Mouse (Mus musculus) liver, embryonic 13.5 days (tissue): Measurements from ENCODE around the gene Fndc11. TPM values are rescaled to one million over a fixed set of nuclear protein-coding genes. Genes with fewer than 3 reads are reported as not detected.

Source experiments
- polyA plus RNA-seq: library from polyadenylated mRNA; unstranded; fragments of >200 nt; fragmentation: Nextera tagmentation; extraction: Ambion mirVana; gene quantifications from 2 replicates; pipeline ENCODE4 v1.2.1, GENCODE M21; 2015

Fndc11 gene
- polyA plus RNA-seq, 1 experiment from 2014 or later: not detected

Other genes with a start within 250 kb of the Fndc11 start
- gene Col20a1, start 233.5 kb upstream of the Fndc11 start, polyA plus RNA-seq: 0.06 and 0.13 TPM in 2 replicates
- 0.46 and 0.56 TPM in 2 replicates for gene Chrna4, start 176.5 kb upstream of the Fndc11 start, polyA plus RNA-seq
- 0.16 and 0.20 TPM in 2 replicates for gene Kcnq2, start 84.7 kb upstream of the Fndc11 start, polyA plus RNA-seq
- not detected in 2 replicates for gene Eef1a2, start 63.0 kb upstream of the Fndc11 start, polyA plus RNA-seq
- 92.8 and 101 TPM in 2 replicates for gene Ppdpf, start 32.8 kb upstream of the Fndc11 start, polyA plus RNA-seq
- gene Ptk6, start 17.2 kb upstream of the Fndc11 start, polyA plus RNA-seq: 0.02 and 0.03 TPM in 2 replicates
- gene Srms, start 6.8 kb upstream of the Fndc11 start, polyA plus RNA-seq: 0.08 and 0.12 TPM in 2 replicates
- 1.3 and 1.5 TPM in 2 replicates for gene Helz2, start 22.0 kb downstream of the Fndc11 start, polyA plus RNA-seq
- gene Gmeb2, start 68.0 kb downstream of the Fndc11 start, polyA plus RNA-seq: 8.1 and 9.3 TPM in 2 replicates
- gene Stmn3, start 94.5 kb downstream of the Fndc11 start, polyA plus RNA-seq: 0.60 and 0.91 TPM in 2 replicates
- gene Rtel1, start 99.7 kb downstream of the Fndc11 start, polyA plus RNA-seq: 24.5 and 26.2 TPM in 2 replicates
- 12.3 and 13.8 TPM in 2 replicates for gene Zgpat, start 144.9 kb downstream of the Fndc11 start, polyA plus RNA-seq
- gene Arfrp1, start 145.4 kb downstream of the Fndc11 start, polyA plus RNA-seq: 26.6 and 27.8 TPM in 2 replicates
- 5.1 and 6.0 TPM in 2 replicates for gene Lime1, start 160.1 kb downstream of the Fndc11 start, polyA plus RNA-seq
- gene Zbtb46, start 239.4 kb downstream of the Fndc11 start, polyA plus RNA-seq: 10.2 and 10.7 TPM in 2 replicates